Mouse (Mus musculus) cerebellum, adult 2 months (tissue): Measurements from ENCODE around the gene Pex16.

Source experiments
- CTCF ChIP-seq: fragments of 200-500 bp; IDR thresholded peaks from 2 replicates; pipeline ENCODE4 v1.5.1; 2011; ENCODE audit warnings: low read depth, mild to moderate bottlenecking, control low read depth, low read length, moderate library complexity, borderline replicate concordance; ENCODE audit not compliant: insufficient read depth
- POLR2A ChIP-seq: fragments of 200-500 bp; IDR thresholded peaks from 2 replicates; pipeline ENCODE4 v1.6.1; 2011; ENCODE audit warnings: low read length, control low read depth, borderline replicate concordance; ENCODE audit not compliant: insufficient read depth

DNA sequence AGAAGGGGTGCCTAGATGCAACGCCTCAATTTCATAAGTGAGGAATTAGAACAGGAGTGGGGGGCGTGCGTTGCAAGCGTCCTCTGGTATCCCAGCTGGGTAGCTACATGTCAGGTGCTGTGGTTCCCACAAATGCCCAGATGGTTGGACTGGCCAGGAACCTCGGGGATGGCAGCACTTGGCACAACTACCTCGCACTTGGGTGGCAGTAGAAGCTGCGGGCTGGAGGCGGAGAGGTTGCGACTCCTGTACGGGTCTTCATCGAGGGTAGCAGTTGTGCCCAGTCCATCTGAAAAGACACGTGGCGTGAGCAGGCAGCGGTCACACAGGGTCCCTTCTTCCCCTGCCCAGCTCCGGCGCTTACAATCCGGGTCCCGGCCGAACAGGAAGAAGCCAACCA lies 4.1 kb upstream of the Pex16 start:
- no peak for TF ChIP-seq POLR2A
- no peak for TF ChIP-seq CTCF
